Mouse (Mus musculus) left cerebral cortex, adult 2 months (tissue): ENCODE measurements at regions not wholly inside any gene's neighbourhood (a gene's known extent, or its start where the extent isn't known, plus 50 kb on each side); places are given as distances from the start of the nearest gene placed in this dataset.

Experiments used
- DNase-seq, 2 experiments: peaks; one replicate each; pipeline ENCODE4 v3.0.0; 2021 to 2022; ENCODE audit warnings: low spot score in 2 of 2, mixed read lengths in 1 of 2; ENCODE audit errors: extremely low spot score in 1 of 2
- H3K27ac ChIP-seq: fragments of 200-600 bp; 2 replicates; pipeline ENCODE4 v1.8.1; 2022
- H3K4me3 ChIP-seq: fragments of 200-600 bp; 2 replicates; pipeline ENCODE4 v1.8.1; 2022
- CTCF ChIP-seq: fragments of 200-600 bp; IDR thresholded peaks from 2 replicates; pipeline ENCODE4 v1.8.1; 2022; ENCODE audit warnings: antibody characterized with exemption, mild to moderate bottlenecking, moderate library complexity
- intact Hi-C: fragments of 180-260 bp; cut with DNase I; formaldehyde crosslinking; loops from one replicate; pipeline ENCODE4 v1.15.1; 2025

DNA sequence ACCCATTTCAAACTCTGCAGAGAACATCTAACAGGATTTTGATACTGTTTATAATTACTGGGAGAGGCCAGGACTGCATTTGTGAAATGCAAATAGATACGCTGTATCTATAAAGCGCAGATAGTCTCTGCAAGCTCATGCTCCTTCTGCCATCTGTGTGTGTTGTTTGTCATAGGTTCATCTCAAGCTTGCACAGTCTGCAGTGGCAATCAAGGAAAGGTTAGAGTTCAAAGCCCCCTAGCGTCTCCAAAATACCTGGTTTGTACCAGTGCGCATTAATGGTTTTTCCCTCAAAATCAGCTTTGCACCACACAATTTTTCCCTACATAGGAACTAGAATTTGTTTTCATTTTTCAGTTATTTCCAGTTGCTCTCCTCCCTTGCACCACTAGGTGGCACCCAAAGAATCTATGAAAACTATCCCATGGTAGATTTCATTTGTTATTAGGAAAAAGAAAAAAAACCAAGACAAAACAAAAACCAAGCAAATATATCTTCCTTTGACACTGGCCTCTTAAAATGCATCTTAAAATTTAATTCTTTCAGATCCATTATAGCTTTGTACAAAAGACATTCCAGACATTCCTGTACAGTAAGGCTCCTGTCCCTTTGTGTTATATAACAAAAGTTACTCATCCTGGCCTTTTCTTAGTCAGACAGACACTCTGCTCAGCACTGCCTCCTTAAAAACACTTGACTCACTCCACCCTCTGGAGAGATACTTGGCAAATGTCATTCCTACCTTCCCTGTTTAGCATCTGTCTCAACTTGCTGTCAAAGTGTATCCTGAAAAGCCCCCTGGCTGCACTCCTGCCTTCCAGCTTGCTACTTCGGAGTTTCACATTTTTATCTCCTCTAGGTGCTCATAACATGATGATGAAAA is 92.7 kb upstream of the Rap2b start:
- DNase-seq, result peak; percentile 60 to 67
- peak; percentile 88 for TF ChIP-seq CTCF
- Histone ChIP-seq H3K4me3 (no peak overlapping the region), H3K27ac (peak overlapping the region; percentile 41)
- intact Hi-C loops, result loop anchor here (5.0 kb wide), 1 partner anchor 94 kb away; the partner anchor contains the start of gene Rap2b

DNA sequence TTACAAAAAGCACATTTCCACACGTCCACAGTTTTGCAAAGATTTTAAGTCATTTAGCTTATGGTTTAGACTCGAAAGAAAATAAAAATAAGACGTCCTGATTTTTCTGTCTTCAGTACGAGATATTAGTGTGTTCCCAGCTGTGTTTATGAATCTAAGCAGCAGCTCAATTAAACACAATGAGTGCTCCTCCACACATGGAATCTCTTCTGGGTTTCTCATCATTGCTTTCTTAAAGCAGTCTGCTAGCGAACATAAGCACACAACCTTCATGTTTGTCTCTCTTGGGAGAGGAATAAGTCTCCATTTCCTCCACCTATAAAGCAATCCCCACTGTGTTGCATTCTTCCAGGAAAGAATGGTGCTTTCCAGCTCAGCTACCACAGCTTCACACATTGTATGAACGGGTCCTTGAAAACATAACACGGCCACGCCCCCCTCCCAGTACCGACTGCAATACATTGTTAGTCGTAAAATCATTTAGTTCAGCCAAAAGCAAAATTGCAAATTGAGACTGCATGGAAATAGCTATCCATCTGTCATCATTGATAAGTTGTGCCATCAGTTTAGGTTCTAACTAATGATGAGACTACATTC is 75.4 kb upstream of the Rap2b start:
- no peak for TF ChIP-seq CTCF
- no peak for DNase-seq
- Histone ChIP-seq H3K27ac (no peak overlapping the region), H3K4me3 (no peak overlapping the region)
- intact Hi-C loops, result no loop called here

DNA sequence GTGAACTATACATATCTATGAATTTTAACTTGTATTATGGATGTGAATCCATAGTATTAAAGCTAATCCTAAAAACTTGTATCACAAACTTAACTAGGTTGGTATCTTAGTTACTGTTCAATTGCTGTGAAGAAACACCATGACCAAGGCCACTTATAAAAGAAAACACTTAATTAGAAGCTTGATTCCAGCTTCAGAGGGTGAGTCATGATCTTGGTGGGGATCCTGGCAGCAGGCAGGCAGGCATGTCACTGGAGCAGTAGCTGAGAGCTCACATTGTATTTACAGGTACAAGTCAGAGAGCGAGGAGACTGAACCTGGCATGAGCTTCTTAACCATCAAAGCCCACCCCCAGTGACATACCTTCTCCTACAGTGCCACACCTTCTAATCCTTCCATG is 73.2 kb upstream of the Rap2b start:
- no peak for DNase-seq
- TF ChIP-seq CTCF, result no peak
- no peak overlapping the region for H3K27ac ChIP-seq
- no peak overlapping the region for H3K4me3 ChIP-seq
- intact Hi-C loops, result no loop called here

DNA sequence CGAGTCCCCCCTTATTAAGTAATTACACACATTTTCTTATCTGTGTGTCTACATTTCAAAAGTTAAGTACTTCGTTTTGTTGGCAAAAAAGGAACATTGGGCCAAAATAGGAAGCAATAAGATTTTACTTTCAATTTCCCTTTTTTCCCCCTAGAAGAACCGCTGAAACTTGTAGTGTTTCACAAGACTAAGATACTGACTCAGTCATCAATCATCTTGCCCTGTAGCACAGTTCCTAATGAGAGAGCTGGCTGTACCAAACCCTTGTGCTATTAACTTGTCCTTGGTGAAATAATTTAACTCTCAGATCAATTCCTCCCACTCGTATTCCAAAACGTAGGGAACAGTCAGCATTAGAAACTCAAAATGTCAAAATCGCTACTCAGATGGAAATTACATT is 66.6 kb upstream of the Rap2b start:
- DNase-seq, result no peak
- intact Hi-C loops, result no loop called here
- H3K4me3 ChIP-seq, result no peak overlapping the region
- TF ChIP-seq CTCF, result no peak
- no peak overlapping the region for H3K27ac ChIP-seq

DNA sequence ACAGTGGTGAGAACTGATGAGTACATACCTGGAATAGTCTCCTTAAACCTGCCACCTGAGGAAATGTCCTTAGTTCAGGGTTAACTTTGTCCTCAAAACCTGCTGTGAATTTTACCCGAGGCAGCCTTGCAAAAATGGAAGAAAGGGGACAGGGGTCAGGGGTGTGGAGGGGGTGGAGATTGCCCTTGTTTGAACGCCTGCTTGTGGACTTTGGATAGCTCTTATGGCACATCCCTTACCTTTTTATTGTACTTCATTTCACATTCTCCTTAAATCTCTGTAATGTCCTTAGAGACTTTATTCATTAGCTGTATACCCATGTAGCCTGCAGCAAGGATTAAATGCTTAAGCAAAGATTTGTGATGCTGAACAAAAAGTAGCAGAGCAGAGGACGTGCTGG is 64.1 kb upstream of the Rap2b start:
- no peak for DNase-seq
- Histone ChIP-seq H3K4me3 (no peak overlapping the region), H3K27ac (no peak overlapping the region)
- TF ChIP-seq CTCF, result no peak
- intact Hi-C loops, result no loop called here

DNA sequence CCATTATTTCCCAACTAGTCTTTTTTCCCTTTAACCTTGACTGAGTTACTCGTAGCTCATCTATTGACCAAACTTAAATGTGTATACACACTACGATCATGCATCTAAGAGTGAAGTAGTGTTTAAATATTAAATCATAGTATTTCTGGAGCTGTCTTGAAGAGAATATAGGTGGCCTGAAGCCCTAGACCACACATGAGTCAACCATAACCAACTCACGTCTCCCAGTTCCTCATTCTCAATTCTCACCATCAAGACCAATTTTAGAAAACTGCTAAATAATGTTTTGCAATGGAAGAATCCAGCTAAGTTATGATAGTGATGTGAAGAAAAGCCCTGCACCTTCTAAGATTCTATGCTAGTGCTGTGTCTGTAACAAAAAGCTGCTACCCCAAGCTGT is 59.2 kb upstream of the Rap2b start:
- Histone ChIP-seq H3K27ac (no peak overlapping the region), H3K4me3 (no peak overlapping the region)
- no peak for TF ChIP-seq CTCF
- intact Hi-C loops, result no loop called here
- no peak for DNase-seq

DNA sequence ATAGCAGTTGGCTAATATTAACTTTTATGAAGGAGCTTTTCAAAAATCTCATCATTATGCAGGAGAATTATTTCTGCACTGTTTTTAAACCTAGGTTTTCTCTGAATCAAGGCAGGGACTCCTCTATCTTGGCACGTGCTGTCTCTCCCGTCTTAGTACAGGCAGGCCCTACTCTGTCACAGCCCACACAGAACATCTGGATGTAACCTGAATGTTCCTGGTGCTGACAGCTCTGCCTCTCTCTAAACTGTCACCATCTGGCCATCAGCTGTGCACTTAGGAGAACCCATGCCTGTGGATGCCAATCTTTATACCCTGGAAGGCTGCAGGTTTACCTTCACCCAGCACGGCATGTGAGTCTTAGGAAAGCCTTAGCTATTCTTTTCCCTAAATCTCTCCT is 58.0 kb upstream of the Rap2b start:
- intact Hi-C loops, result no loop called here
- no peak for TF ChIP-seq CTCF
- H3K4me3 ChIP-seq, result no peak overlapping the region
- no peak for DNase-seq
- H3K27ac ChIP-seq, result no peak overlapping the region

DNA sequence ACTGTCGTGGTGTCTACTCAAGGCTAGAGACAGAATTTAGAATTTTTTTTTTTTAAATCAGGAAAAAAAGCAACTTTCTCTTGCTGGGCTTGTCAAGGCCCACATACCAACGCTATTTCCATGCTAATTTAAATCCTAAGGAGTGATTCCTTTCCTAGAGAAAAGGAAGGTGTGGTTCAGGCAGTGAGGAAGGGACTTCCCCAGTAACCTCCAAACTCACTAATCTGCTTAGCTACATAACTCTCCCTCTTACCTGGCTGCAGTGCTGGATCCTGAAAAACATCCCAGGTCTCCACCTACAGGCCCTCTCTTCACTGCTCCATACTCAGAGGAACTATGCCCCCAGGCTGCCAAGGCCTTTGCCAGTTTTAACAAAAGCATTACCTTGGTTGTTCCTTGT is 55.1 kb upstream of the Rap2b start:
- intact Hi-C loops, result no loop called here
- Histone ChIP-seq H3K27ac (no peak overlapping the region), H3K4me3 (no peak overlapping the region)
- DNase-seq, result no peak
- no peak for TF ChIP-seq CTCF

DNA sequence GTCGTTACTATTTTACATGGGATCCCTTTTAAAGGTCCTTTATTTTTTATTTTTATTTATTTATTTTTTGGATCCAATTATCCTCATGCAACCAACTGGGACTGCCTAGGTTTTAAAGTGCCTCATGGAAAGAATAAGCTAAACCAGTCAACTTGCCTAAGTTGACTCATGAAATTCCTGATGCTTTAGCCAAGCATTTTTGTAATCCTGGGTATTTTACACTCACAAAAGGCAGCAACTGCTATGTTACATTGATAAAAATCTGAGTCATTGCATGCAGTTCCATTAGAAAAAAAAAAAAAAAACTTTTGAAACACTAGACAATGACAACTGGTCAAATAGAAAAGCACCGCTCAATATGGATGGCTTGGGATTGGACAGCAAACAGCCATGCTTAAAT is 52.7 kb upstream of the Rap2b start:
- TF ChIP-seq CTCF, result no peak
- DNase-seq, result no peak
- no peak overlapping the region for H3K4me3 ChIP-seq
- H3K27ac ChIP-seq, result no peak overlapping the region
- intact Hi-C loops, result no loop called here

DNA sequence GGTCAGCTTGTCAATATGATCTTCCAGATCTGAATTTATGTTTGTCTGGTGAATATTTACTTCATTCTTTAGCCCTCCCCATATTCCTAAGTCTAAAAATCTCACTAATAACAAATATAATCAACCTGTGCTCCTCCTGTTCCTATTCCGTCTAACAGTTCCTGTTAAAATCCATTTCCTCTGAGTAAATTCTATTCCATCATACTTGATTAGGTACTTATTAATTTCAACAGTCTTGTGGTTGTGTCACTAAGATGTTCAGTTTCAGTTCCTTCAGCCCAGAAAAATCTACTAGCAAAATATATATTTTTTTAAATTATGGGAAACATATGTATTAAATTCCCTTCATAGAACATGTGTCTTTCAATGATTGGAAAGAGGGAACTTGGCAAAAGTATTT is 52.2 kb upstream of the Rap2b start:
- TF ChIP-seq CTCF, result no peak
- Histone ChIP-seq H3K4me3 (no peak overlapping the region), H3K27ac (no peak overlapping the region)
- no peak for DNase-seq
- intact Hi-C loops, result no loop called here
